Mouse (Mus musculus): Measurements from ENCODE around the gene Fam210b. TPM values are rescaled to one million over a fixed set of nuclear protein-coding genes. Genes with fewer than 3 reads are reported as not detected.

The Fam210b gene
- polyA plus RNA-seq, 1 experiment: 5.7 TPM

GRCm38 (mm10) chr2:172346034-172346929 is 917 bp downstream of the Fam210b start:
- peak overlapping the region; percentile 82 for H3K4me3 ChIP-seq (ENCODE audit: low read depth, low read length)
- no peak overlapping the region for H3K27ac ChIP-seq (ENCODE audit: insufficient read depth, low read length)
- no peaks in the 10 kb centered on the region for H3K27me3 ChIP-seq (ENCODE audit: control insufficient read depth, insufficient read depth, low read length, poor library complexity, severe bottlenecking)
- H3K4me1 ChIP-seq (ENCODE audit: control insufficient read depth, insufficient read depth, low read length): peaks cover 3% of the 10 kb centered on the region
- H3K36me3 ChIP-seq (ENCODE audit: control insufficient read depth, insufficient read depth, low read length, poor library complexity, severe bottlenecking): no peaks in the 10 kb centered on the region
- peak overlapping the region; percentile 67 for H3K9ac ChIP-seq (ENCODE audit: low read depth, poor library complexity, severe bottlenecking)
- no peak for TF ChIP-seq CTCF (IDR thresholded peaks at IDR 0.05; ENCODE audit: low read depth, low read length)
- TF ChIP-seq POLR2A (IDR thresholded peaks at IDR 0.05; ENCODE audit: insufficient read depth, low read length): no peak
- TF ChIP-seq EP300 (IDR thresholded peaks at IDR 0.05; ENCODE audit: insufficient read depth, low read depth, low read length): no peak
- no peaks in the 10 kb centered on the region for H3K9me3 ChIP-seq (replicated peaks; ENCODE audit: control insufficient read depth, insufficient read depth, low read length, poor library complexity, severe bottlenecking)

GRCm38 (mm10) chr2:172346933-172347611 is 1.7 kb downstream of the Fam210b start:
- no peak overlapping the region for H3K4me3 ChIP-seq (ENCODE audit: low read depth, low read length)

GRCm38 (mm10) chr2:172348297-172348950 is 3.1 kb downstream of the Fam210b start:
- Histone ChIP-seq H3K4me3 (ENCODE audit: low read depth, low read length) (no peak overlapping the region), H3K9me3 (replicated peaks; ENCODE audit: control insufficient read depth, insufficient read depth, low read length, poor library complexity, severe bottlenecking) (no peaks in the 10 kb centered on the region), H3K36me3 (ENCODE audit: control insufficient read depth, insufficient read depth, low read length, poor library complexity, severe bottlenecking) (no peaks in the 10 kb centered on the region), H3K4me1 (ENCODE audit: control insufficient read depth, insufficient read depth, low read length) (peaks cover 3% of the 10 kb centered on the region), H3K27ac (ENCODE audit: insufficient read depth, low read length) (no peak overlapping the region), H3K27me3 (ENCODE audit: control insufficient read depth, insufficient read depth, low read length, poor library complexity, severe bottlenecking) (no peaks in the 10 kb centered on the region), H3K9ac (ENCODE audit: low read depth, poor library complexity, severe bottlenecking) (no peak overlapping the region)
- TF ChIP-seq EP300 (IDR thresholded peaks at IDR 0.05; ENCODE audit: insufficient read depth, low read depth, low read length) (no peak), CTCF (IDR thresholded peaks at IDR 0.05; ENCODE audit: low read depth, low read length) (no peak), POLR2A (IDR thresholded peaks at IDR 0.05; ENCODE audit: insufficient read depth, low read length) (no peak)

More at GRCm38 (mm10) chr2:172346933-172347611, 1.7 kb downstream of the Fam210b start:
- Histone ChIP-seq H3K9ac (ENCODE audit: low read depth, poor library complexity, severe bottlenecking) (no peak overlapping the region), H3K27ac (ENCODE audit: insufficient read depth, low read length) (no peak overlapping the region), H3K27me3 (ENCODE audit: control insufficient read depth, insufficient read depth, low read length, poor library complexity, severe bottlenecking) (no peaks in the 10 kb centered on the region), H3K36me3 (ENCODE audit: control insufficient read depth, insufficient read depth, low read length, poor library complexity, severe bottlenecking) (no peaks in the 10 kb centered on the region), H3K9me3 (replicated peaks; ENCODE audit: control insufficient read depth, insufficient read depth, low read length, poor library complexity, severe bottlenecking) (no peaks in the 10 kb centered on the region), H3K4me1 (ENCODE audit: control insufficient read depth, insufficient read depth, low read length) (peaks cover 3% of the 10 kb centered on the region)
- no peak for TF ChIP-seq CTCF (IDR thresholded peaks at IDR 0.05; ENCODE audit: low read depth, low read length)
- TF ChIP-seq EP300 (IDR thresholded peaks at IDR 0.05; ENCODE audit: insufficient read depth, low read depth, low read length): no peak
- no peak for TF ChIP-seq POLR2A (IDR thresholded peaks at IDR 0.05; ENCODE audit: insufficient read depth, low read length)

- H3K4me1 ChIP-seq (ENCODE audit: control insufficient read depth, insufficient read depth, low read length): peaks cover 3% of the 10 kb centered on the region
- H3K27ac ChIP-seq (ENCODE audit: insufficient read depth, low read length): no peak overlapping the region
- TF ChIP-seq CTCF (IDR thresholded peaks at IDR 0.05; ENCODE audit: low read depth, low read length) (no peak), POLR2A (IDR thresholded peaks at IDR 0.05; ENCODE audit: insufficient read depth, low read length) (no peak), EP300 (IDR thresholded peaks at IDR 0.05; ENCODE audit: insufficient read depth, low read depth, low read length) (no peak)
- H3K9ac ChIP-seq (ENCODE audit: low read depth, poor library complexity, severe bottlenecking): no peak overlapping the region
- no peaks in the 10 kb centered on the region for H3K36me3 ChIP-seq (ENCODE audit: control insufficient read depth, insufficient read depth, low read length, poor library complexity, severe bottlenecking)
- no peaks in the 10 kb centered on the region for H3K9me3 ChIP-seq (replicated peaks; ENCODE audit: control insufficient read depth, insufficient read depth, low read length, poor library complexity, severe bottlenecking)
- no peak overlapping the region for H3K4me3 ChIP-seq (ENCODE audit: low read depth, low read length)
- H3K27me3 ChIP-seq (ENCODE audit: control insufficient read depth, insufficient read depth, low read length, poor library complexity, severe bottlenecking): no peaks in the 10 kb centered on the region
Observed at GRCm38 (mm10) chr2:172349776-172350175, 4.4 kb downstream of the Fam210b start.

- TF ChIP-seq EP300 (IDR thresholded peaks at IDR 0.05; ENCODE audit: insufficient read depth, low read depth, low read length) (no peak), CTCF (IDR thresholded peaks at IDR 0.05; ENCODE audit: low read depth, low read length) (no peak)
- H3K4me1 ChIP-seq (ENCODE audit: control insufficient read depth, insufficient read depth, low read length): peaks cover 3% of the 10 kb centered on the region
Observed at GRCm38 (mm10) chr2:172350773-172351172, 5.4 kb downstream of the Fam210b start.

More at GRCm38 (mm10) chr2:172350773-172351172, 5.4 kb downstream of the Fam210b start:
- Histone ChIP-seq H3K4me3 (ENCODE audit: low read depth, low read length) (no peak overlapping the region), H3K27me3 (ENCODE audit: control insufficient read depth, insufficient read depth, low read length, poor library complexity, severe bottlenecking) (no peaks in the 10 kb centered on the region), H3K27ac (ENCODE audit: insufficient read depth, low read length) (no peak overlapping the region), H3K9ac (ENCODE audit: low read depth, poor library complexity, severe bottlenecking) (no peak overlapping the region), H3K9me3 (replicated peaks; ENCODE audit: control insufficient read depth, insufficient read depth, low read length, poor library complexity, severe bottlenecking) (no peaks in the 10 kb centered on the region), H3K36me3 (ENCODE audit: control insufficient read depth, insufficient read depth, low read length, poor library complexity, severe bottlenecking) (peaks cover 4% of the 10 kb centered on the region)
